Mouse (Mus musculus): Measurements from ENCODE around the gene Clip2.

DNA sequence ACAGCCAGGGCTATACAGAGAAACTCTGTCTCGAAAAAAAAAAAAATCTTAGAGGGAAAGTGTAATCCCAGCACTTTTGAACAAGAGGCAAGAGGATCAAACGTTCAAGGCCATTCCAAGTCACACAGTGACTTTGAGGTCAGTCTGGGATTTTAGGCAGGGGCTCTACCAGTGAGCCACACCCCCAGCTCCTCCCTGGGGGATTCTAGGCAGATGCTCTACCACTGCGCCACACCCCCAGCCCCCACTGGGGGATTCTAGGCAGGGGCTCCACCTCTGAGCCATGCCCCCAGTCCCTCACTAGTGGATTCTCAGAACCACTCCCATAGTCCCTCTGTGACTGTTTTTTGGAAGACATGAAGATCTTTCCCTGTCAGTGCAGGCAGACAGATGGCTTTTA is 26.9 kb upstream of the Clip2 start:
- TF ChIP-seq CTCF (IDR thresholded peaks at IDR 0.05; ENCODE audit: low read depth, low read length) (no peak), EP300 (IDR thresholded peaks at IDR 0.05; ENCODE audit: insufficient read depth, low read depth, low read length) (no peak)

Data from ES-Bruce4 (cell line).